Mouse (Mus musculus) 416B (cell line): ENCODE results near the gene Mef2d.

Experiments used
- DNase-seq: peaks from one replicate; pipeline ENCODE4 v3.0.0; 2011; ENCODE audit warnings: low read depth

Mef2d gene

DNA sequence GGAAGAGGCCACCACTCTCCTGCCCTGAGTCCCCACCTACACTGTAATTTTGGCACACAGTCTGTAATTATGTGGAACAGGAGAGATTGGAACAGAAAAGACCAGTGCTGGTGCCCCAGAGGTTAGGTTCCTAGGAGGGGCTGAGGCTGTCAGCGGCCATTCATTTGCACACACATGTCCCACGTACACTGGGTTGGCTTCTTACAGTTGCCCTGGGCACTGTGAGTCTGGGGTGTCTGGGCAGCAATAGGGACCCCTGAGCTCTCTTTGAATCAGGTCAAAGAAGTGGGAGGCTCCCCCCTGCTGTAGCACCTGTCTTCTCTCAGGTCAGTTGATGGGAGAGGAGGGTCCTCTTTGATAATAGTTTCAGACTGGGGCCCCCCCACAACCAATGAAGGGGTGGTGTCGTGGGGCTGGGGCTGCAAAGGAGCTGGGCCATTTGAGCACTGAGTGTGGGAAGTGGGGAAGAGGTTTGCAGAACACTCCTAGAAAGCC lies 66.1 kb downstream of the Mef2d start:
- DNase-seq = no peak

GRCm38 (mm10) chr3:88209306-88209705 lies 67.1 kb downstream of the Mef2d start:
- DNase-seq = no peak

DNA sequence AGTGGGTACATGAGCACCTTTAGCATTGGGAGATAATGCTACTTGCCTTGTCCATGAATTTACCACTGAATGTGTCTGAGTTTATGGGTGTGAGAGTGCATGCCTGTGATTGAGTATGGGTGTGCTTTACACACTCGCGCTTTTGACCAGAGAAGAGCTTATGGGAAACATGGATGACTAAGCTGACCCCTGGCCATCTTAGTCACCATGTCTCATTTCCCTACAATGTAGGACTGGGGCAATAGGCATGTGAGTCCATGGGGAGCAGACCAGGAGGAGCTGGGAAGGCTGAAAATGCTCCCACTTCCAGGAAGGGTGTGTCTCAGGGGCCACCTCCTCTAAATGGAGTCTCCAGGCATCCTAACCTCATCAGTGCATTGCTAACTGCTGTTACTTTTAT lies 67.9 kb downstream of the Mef2d start:
- no peak for DNase-seq

GRCm38 (mm10) chr3:88210918-88211317 lies 68.7 kb downstream of the Mef2d start:
- DNase-seq = no peak

- no peak for DNase-seq
Observed at GRCm38 (mm10) chr3:88212356-88212755, 70.2 kb downstream of the Mef2d start.

DNA sequence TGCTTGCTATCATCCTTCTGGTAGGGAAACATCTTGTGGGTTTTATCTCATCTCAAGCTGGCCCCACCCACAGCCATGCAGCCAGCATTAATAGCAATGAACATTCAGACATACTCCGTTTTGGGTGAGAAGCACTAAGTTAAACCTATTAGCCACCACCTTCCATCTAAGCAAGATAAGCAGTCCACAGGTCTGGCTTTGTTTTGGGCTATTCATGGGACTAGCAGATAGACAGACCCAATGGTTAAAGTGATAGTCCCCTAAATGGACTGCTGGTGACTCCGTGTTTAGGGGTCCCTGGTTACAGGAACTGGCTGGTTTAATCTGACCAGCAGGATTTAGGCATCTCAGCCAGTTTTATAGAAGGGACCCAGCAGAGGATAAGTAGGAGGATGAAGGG lies 70.8 kb downstream of the Mef2d start:
- DNase-seq = no peak

DNA sequence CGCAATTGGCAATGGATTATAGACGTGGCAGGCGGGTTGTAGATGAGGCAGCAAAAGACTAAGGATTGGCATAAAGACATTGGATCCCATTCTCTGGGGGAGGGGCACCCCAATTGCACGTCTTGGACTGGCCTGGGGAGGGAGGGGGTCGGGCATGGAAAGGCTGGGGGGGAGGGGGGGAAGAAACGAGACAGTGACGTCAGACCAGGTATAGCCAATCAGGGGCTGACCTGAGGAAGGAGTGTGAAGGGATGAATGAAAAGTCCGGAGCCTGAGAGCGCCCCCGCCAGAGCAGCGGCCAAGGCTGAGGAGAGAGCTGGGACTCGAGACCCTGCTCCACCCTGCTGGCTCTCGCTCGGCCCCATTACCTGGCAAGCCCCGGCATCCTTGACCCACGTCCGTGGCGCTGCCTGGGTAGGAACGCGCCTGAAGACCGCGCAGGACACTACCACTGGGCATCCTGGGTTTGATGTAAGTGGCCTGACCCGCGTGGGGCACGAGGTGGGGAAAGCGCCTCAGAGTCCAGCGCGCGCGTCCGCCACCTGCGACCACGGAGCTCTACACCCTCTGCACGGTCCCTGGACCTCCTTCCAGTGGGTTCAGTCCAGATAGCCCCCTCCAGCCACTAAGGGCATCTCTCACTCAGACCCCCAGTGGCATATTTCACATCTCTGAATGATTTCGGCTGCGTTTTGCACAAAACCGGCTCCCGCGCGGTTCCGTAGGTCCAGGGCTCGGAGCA lies 72.2 kb downstream of the Mef2d start:
- DNase-seq = no peak

- no peak for DNase-seq
Observed at GRCm38 (mm10) chr3:88214971-88215552, 72.9 kb downstream of the Mef2d start.

DNA sequence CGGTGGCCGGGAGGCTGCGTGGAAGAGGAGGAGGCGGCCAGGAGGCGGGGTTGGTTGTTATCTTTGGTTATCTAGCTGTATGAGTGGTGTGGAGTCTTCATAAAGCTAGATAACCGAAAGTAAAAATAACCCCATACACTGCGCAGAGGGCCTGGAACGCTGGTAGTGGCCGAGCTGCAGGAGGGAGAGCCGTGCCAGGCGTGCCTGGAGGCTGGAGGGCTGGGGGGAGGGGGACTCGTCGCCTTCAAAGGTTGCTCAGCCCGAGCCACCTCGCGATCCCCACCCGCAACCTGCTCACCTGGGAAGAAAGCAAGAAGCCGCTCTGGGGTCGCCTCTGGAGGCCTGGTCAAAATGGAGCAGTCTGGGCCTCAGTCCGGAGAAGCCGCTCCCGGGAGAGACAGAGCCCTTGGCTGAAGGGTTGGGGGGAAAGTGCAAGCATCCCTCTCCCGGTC lies 73.4 kb downstream of the Mef2d start:
- no peak for DNase-seq

DNA sequence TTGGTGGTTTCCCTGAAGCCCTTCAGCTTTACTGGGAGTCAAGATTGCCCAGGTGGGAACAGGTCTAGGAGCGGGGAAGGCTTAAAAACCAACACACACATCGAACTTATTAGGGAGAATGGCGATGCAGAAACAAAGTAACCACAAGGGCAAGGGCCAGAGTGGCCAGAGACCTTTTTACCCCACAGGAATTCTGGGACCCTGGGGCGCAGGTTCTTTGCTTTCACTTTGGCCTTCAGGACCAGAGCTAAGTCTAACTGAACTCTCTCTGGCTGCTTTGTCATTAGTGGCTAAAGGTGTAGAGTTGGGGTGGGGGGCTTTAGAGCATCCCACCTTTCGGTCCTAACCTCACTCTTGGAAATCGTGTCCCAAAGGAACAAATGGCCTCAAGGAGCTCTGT lies 73.9 kb downstream of the Mef2d start:
- no peak for DNase-seq

- no peak for DNase-seq
Observed at GRCm38 (mm10) chr3:88216534-88217326, 74.6 kb downstream of the Mef2d start.

DNA sequence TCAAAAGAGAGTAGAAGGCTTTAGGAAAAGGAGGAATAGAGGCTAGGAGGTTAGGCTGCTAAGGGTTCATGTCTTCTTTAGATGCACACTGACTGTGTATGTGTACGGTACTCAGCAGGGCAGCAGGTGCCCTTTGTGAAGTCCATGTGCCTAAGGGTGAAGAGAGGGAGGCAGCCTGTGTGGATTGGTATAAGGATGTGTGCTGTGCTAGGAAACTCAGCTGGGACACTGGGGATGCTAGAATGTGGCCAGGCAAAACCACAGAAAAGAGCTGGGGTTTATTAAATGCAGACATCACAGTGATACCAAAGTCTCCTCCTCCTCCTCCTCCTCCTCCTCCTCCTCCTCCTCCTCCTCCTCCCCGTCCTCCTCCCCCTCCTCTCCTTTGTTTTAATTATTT lies 75.5 kb downstream of the Mef2d start:
- DNase-seq = no peak

GRCm38 (mm10) chr3:88219940-88220339 lies 77.8 kb downstream of the Mef2d start:
- no peak for DNase-seq

- DNase-seq = peak; percentile 68
Observed at GRCm38 (mm10) chr3:88220842-88221241, 78.7 kb downstream of the Mef2d start.
